Mouse (Mus musculus) kidney, adult 9 months (tissue): ENCODE data around the gene Ces3b.
"Not testable (repeated sequence)": the region's sequence is repeated elsewhere in the genome, so short reads cannot be mapped to it uniquely, and the experiment has no call there.

Experiments
- DNase-seq: peaks from one replicate; pipeline ENCODE4 v3.0.0; 2022

The Ces3b gene

DNA sequence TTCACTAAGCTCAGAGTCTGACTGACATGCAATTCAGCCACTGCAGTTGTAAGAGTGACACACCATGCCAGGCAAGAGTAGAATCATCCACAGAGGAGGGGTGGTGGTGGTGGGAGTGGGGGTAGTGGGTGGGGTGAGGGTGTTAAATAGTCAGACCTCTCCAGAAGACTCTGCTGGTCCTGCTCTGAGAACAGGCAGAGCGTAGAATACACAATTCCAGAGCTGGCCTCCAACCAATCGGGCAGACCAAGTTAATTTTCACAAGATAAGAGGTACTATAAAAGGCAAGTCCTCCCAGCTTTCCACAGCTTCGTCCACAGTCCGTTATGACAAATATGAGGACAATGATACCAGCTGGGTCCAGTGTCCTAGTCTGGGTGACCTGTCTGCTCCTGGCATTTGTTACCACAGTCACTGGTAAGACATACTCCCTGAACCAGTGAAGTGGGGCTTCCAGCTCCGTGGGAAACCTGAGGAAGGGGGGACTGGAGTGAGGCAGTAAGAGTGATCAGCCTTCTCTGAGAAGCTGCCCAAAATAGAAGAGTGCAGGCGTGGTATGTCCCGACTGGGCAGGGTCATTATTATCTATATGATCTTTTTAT, at the start of gene Ces3b:
Gene Ces3b (plus strand): TSS at position 305 of the 602 bp plus-strand sequence.
- DNase-seq: no peak

DNA sequence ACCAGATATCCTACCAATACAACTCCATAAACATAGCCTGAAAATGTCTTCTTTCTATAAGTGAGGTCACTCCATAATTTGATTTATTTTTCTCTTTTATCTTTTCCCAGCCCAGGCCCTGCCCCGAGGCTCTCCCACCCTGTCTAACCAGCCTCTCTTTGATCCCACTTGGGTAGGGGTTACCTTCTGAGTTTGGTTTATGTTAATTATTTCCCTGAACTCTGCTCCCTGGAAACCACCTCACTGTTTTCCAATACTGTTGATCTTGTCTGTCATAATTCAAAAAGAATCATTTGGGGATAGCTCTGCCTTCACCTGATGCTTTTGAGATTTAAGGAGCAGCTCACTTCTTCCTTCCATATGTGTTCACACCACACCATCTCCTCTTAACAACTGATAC, 40.0 kb upstream of the Ces3b start:
- DNase-seq: no peak

DNA sequence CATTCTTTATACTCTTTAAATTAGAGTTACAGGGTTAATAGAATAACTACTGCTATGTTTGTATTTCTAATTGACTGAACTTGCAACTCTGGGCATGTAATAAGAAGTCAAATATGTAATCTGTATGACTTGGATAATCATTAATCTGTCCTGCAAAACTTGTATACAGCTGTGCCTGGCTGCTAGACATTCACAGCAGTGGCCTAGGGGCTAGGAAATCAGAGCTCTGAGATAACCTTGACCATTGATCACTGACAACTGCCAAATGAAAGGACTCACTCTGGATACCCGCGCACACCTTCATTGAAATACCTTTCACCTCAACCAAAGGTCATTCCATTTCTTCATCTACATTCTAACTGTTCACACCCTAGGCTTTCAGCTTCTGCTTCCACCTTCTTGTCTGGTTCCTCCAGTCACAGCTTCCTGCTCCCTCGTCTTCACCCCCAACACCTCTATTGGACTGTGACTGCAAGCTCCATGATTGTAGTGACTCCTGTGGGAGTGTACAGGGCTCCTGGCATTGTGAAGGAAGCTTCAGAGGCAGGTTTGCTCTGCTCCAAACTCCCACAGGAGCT, 37.6 kb upstream of the Ces3b start:
- DNase-seq: no peak

DNA sequence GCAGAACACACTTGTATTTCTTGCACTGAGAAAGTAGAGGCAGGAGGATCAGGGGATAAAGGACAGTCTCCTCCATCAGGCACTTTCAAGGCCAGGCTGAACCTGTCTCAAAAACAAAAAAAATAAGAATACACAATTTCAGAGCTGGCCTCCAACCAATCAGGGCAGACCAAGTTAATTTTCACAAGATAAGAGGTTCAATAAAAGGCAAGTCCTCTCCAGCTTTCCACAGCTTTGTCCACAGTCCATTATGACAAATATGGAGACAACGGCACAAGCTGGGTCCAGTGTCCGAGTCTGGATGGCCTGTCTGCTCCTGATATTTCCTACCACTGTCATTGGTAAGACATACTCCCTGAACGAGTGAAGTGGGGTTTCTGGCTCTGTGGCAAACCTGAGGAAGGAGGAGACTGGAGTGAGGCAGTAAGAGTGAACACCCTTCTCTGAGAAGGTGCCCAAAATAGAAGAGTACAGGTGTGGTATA, 35.1 kb upstream of the Ces3b start, which contains the start of gene Ces3a:
Gene Ces3a (plus strand): TSS at position 231 of the 484 bp plus-strand sequence.
- DNase-seq: no peak

GRCm38 (mm10) chr8:105056211-105056610, 27.3 kb upstream of the Ces3b start:
- DNase-seq: no peak

GRCm38 (mm10) chr8:105060056-105060455, 23.5 kb upstream of the Ces3b start:
- no peak for DNase-seq

GRCm38 (mm10) chr8:105066761-105067160, 16.8 kb upstream of the Ces3b start:
- peak; percentile 84 for DNase-seq

DNA sequence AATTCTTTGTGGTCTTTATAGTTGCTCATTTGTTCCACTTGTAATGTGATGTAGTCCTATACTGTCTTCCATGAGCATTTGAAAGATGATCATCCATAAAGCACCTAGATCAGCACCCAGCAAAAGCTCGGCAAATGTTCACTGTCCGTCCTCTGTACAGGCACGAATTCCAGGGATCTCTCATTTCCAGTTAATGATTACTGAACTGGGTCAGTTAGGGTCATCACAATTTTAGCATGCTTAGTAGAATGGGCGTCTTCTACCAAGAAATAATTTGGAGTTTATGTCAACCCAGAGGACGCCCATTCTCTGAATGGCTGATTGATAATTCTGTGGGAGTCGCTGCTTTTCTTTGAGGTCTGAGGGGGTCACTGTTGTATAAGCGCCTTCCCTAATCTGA, 15.6 kb upstream of the Ces3b start:
- peak; percentile 61 for DNase-seq

DNA sequence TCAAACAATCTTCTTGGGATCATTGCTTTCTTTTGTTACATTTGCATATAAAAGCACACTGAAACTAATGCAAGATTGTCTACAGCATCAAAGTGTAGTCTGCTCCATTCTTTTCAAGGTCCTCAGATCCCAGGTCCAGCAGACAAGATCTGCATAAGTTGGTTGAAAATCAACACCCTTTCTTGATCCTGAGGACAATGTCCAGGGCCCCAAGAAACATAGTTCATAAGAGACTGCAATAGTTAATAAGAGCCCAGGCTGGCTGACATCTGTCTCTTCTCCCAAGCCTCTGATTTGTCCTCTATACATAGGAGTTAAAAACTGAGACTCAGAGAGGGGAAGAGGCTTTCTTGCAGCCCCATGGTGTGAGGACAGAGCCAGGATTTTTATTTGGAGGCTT, 14.6 kb upstream of the Ces3b start:
- DNase-seq: peak; percentile 57

DNA sequence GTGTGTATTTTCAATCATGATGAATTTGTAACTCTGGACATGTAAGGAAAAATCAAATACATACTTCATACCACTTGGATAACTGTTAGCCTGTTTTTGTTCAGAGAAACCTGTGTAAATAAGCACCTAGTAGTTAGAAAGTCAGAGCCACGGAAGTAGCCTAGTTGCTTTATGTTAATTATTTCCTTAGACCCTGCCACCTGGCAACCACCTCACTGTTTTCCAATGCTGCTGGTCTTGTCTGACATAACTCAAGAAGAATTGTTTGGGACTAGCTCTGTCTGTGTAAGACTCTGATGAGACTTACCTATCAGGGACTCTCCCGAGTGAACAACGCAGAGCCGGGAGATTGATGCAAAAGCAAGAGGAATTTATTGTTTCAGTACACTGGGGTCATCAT, 7.0 kb upstream of the Ces3b start:
- DNase-seq: peak; percentile 55

- no peak for DNase-seq
Observed at GRCm38 (mm10) chr8:105077071-105077470, 6.5 kb upstream of the Ces3b start.

- no peak for DNase-seq
Observed at GRCm38 (mm10) chr8:105078591-105078990, 5.0 kb upstream of the Ces3b start.

- DNase-seq: no peak
Observed at GRCm38 (mm10) chr8:105080814-105081336, 2.7 kb upstream of the Ces3b start.

GRCm38 (mm10) chr8:105088166-105088565, 4.6 kb downstream of the Ces3b start:
- DNase-seq: not testable (repeated sequence)

- DNase-seq: no peak
Observed at GRCm38 (mm10) chr8:105088581-105088980, 5.0 kb downstream of the Ces3b start.

- no peak for DNase-seq
Observed at GRCm38 (mm10) chr8:105093992-105094391, 10.4 kb downstream of the Ces3b start.

GRCm38 (mm10) chr8:105102101-105102785, 18.7 kb downstream of the Ces3b start:
- DNase-seq: peak; percentile 60

DNA sequence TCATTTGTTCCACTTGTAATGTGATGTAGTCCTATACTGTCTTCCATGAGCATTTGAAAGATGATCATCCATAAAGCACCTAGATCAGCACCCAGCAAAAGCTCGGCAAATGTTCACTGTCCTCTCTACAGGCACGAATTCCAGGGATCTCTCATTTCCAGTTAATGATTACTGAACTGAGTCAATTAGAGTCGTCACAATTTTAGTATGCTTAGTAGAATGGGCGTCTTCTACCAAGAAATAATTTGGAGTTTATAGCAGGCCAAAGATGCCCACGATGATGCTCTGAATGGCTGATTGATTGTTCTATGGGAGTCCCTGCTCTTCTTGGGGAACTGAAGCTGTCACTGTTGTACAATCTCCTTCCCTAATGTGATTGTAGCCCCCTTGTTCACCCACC, 20.1 kb downstream of the Ces3b start:
- DNase-seq: peak; percentile 56

GRCm38 (mm10) chr8:105104220-105104619, 20.7 kb downstream of the Ces3b start:
- DNase-seq: peak; percentile 13

- DNase-seq: no peak
Observed at GRCm38 (mm10) chr8:105129864-105130263, 46.3 kb downstream of the Ces3b start.

DNA sequence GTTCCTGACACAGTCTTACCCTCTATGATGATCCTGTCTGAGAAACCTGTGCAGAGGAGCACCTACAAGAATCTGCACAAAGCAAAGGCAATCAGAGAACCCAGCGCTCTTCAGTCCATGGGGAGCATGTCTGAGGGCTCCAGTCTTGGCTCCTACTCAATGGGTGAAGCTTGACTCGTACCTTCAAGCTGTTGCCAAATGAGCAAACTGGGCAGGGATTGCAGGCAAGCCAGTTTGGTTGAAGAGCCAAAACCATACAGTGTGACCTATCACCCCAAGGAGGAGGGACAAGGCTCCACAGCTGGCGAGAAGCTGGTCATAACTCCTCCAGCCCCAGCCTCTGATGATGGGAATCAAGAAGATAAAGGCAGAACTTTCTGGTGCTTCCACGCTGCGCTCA, 48.0 kb downstream of the Ces3b start, which contains the start of gene Ces4a:
Gene Ces4a (plus strand): TSS at position 292 of the 400 bp plus-strand sequence.
- no peak for DNase-seq

GRCm38 (mm10) chr8:105138423-105138822, 54.9 kb downstream of the Ces3b start:
- peak; percentile 87 for DNase-seq

GRCm38 (mm10) chr8:105142395-105142794, 58.8 kb downstream of the Ces3b start:
- DNase-seq: no peak
